Comparison of ENCODE assay signal across 15 mouse cellular contexts in the genomic region with DNA sequence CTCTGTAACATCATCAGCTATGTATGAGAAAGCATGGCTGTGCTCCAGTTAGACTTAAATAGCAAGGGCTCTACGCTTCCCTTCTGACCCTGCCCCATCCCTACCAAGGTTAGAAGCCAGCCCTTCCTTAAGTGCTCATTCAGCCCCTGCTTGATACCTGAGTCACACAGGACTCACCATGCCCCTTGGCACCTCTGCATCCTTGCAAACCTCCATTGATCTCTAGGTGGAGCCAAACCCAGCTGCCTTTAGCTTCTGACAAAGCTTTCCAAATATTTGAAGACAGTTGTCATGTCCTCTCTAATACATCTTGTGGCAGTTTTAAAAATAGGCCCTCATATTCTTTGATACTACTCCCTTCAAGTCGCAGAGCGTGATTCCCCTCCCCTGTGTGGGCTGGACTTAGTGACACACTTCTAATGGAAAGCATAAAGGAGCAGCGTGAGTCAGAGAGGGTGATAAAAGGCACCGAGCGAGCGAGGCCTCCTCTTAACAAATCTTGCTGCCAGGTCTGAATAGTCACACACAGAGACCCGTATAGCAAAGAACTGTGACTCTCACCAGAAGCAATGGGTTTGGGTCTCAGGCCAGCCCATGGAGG. TPM values are rescaled to one million over a fixed set of nuclear protein-coding genes. Genes with fewer than 3 reads are reported as not detected.
DNase-seq lines count a peak whose midpoint lies in the region; ATAC-seq and TF ChIP-seq lines count a peak whose summit lies in the region.
"Had no signal": no experiment of that assay in that cellular context is flagged by ENCODE, and none has a peak within 500 bp of the region (broad histone marks: within the 10 kb centered on the region; RNA-seq: fewer than 3 reads in every experiment).

No protein-coding gene starts in this region.

- no peak overlapping the region for H3K4me3 ChIP-seq in gastrocnemius, adult 2 months
- H3K4me3 ChIP-seq: liver, embryonic 12.5 days; midbrain, embryonic 10.5 days had no signal

- ATAC-seq in megakaryocyte progenitor cell, adult 5-6 weeks (replicated peaks; ENCODE audit: poor library complexity) = no peak
- ATAC-seq in megakaryocyte-erythroid progenitor cell, adult 5-6 weeks (replicated peaks; ENCODE audit: low FRiP score, low TSS enrichment, poor library complexity, severe bottlenecking) = no peak
- ATAC-seq: CD4-positive, CD25-positive, alpha-beta regulatory T cell, adult 4 months; forebrain, embryonic 16.5 days; liver, embryonic 12.5 days had no signal

- 0 out of 2 replicates have a peak overlapping the region, but pooled peaks have one; percentile 1 for H3K27ac ChIP-seq in gastrocnemius, adult 2 months
- H3K27ac ChIP-seq: liver, embryonic 12.5 days; midbrain, embryonic 10.5 days had no signal

- TF ChIP-seq CTCF in gastrocnemius, adult 2 months (IDR thresholded peaks at IDR 0.05) = peak; percentile 20; the same call in 1 of the 2 replicates

- intact Hi-C loops in gastrocnemius, adult 2 months (cut with DNase I) = no loop called here
- intact Hi-C loops in gastrocnemius, postnatal 14 days (cut with DNase I; ENCODE audit: low total_unique reads) = no loop called here
- intact Hi-C loops in left cerebral cortex, postnatal 25 days (cut with DNase I) = no loop called here

- DNase-seq in gastrocnemius, adult 2 months = no peak
- no peak for DNase-seq in gastrocnemius, postnatal 14 days
- peak; percentile 40 for DNase-seq in left cerebral cortex, adult 11 months (ENCODE audit: low spot score)
- no peak for DNase-seq in left cerebral cortex, postnatal 25 days (ENCODE audit: low spot score in 2 of 2)
- peak; percentile 61 for DNase-seq in right cerebral cortex, adult 18-20 months
- DNase-seq in right cerebral cortex, postnatal 14 days = no peak
- DNase-seq: cerebellum, postnatal 14 days; kidney, postnatal 36 days; spleen, adult 18-20 months had no signal

RNA-seq across cellular contexts. Expression of a gene that starts 11.1 kb away (rescaled TPM):
- 1 to 10 TPM; 2.1 to 3.5 TPM for total RNA-seq in gastrocnemius, adult 2 months (2021)
- 1 to 10 TPM; 3.6 to 4.7 TPM for total RNA-seq in gastrocnemius, postnatal 14 days (2021)
- total RNA-seq in left cerebral cortex, postnatal 25 days (2021) = 10 to 100 TPM; 59.7 to 69.3 TPM
- 4.0 and 6.6 TPM in 2 replicates for total RNA-seq in megakaryocyte progenitor cell, adult 5-6 weeks (2015)
- total RNA-seq in megakaryocyte progenitor cell, adult 5-6 weeks (2017) = 8.1 and 10.8 TPM in 2 replicates
- total RNA-seq in megakaryocyte-erythroid progenitor cell, adult 5-6 weeks (2014; fragmentation: Nextera tagmentation) = 8.6 and 17.3 TPM in 2 replicates
- 9.0 and 10.2 TPM in 2 replicates for total RNA-seq in megakaryocyte-erythroid progenitor cell, adult 5-6 weeks (2017)

RNA-seq across cellular contexts. Expression of a gene that starts 43.9 kb away (rescaled TPM):
- under 1 TPM; 0.22 to 0.94 TPM for total RNA-seq in gastrocnemius, adult 2 months (2021)
- 1 to 10 TPM in 1 of 2 experiments, under 1 TPM in 1; 0.47 to 1.4 TPM for total RNA-seq in gastrocnemius, postnatal 14 days (2021)
- total RNA-seq in left cerebral cortex, postnatal 25 days (2021) = under 1 TPM; 0.21 to 0.32 TPM
- total RNA-seq in megakaryocyte progenitor cell, adult 5-6 weeks (2015) = not detected in 2 replicates
- total RNA-seq in megakaryocyte progenitor cell, adult 5-6 weeks (2017) = not detected in 2 replicates
- not detected in 2 replicates for total RNA-seq in megakaryocyte-erythroid progenitor cell, adult 5-6 weeks (2014; fragmentation: Nextera tagmentation)
- not detected in 2 replicates for total RNA-seq in megakaryocyte-erythroid progenitor cell, adult 5-6 weeks (2017)

Comparison
In these comparisons a context has a peak if more than half of its experiments do, and no peak if none do; other contexts are left out.
1. DNase-seq: peak in left cerebral cortex, adult 11 months (single experiment) and right cerebral cortex, adult 18-20 months (single experiment); none in gastrocnemius, adult 2 months (single experiment), gastrocnemius, postnatal 14 days (single experiment), left cerebral cortex, postnatal 25 days (0 of 2) and right cerebral cortex, postnatal 14 days (single experiment).